Mouse (Mus musculus) macrophage (primary cell): ENCODE results near the gene Ebf1. TPM values are rescaled to one million over a fixed set of nuclear protein-coding genes. Genes with fewer than 3 reads are reported as not detected.

Experiments used
- H3K27ac ChIP-seq: fragments of 350-480 bp; formaldehyde crosslinking; 2 replicates; pipeline ENCODE4 v1.9.0; 2021
- H3K36me3 ChIP-seq: fragments of 350-480 bp; formaldehyde crosslinking; 2 replicates; pipeline ENCODE4 v1.9.0; 2021; ENCODE audit errors: inconsistent target
- H3K4me3 ChIP-seq: fragments of 350-480 bp; formaldehyde crosslinking; 2 replicates; pipeline ENCODE4 v1.9.0; 2021; ENCODE audit errors: inconsistent target
- H3K79me2 ChIP-seq: fragments of 350-480 bp; formaldehyde crosslinking; 2 replicates; pipeline ENCODE4 v1.9.0; 2021; ENCODE audit errors: inconsistent target
- WGBS: methylation state at CpG from one replicate; pipeline ENCODE4 v1.1.7; 2026; ENCODE audit warnings: inconsistent platforms; ENCODE audit not compliant: missing documents; 5-methylcytosine and 5-hydroxymethylcytosine counted together
- polyA plus RNA-seq: library from polyadenylated mRNA; stranded (reverse); fragments of 250-400 nt; gene quantifications from 3 replicates; pipeline ENCODE4 v1.2.4, GENCODE M21; 2018; ENCODE audit warnings: inconsistent platforms

Ebf1 gene
- polyA plus RNA-seq, 1 experiment from 2014 or later = 0.04 TPM

- H3K36me3 ChIP-seq = no peaks in the 10 kb centered on the region
- WGBS = 71% methylated on average over 6 of the region's 7 CpGs
- H3K27ac ChIP-seq = no peak overlapping the region
- no peak overlapping the region for H3K4me3 ChIP-seq
- H3K79me2 ChIP-seq = no peaks in the 10 kb centered on the region
These were observed 48.8 kb downstream of the Ebf1 start for GRCm38 (mm10) chr11:44665741-44666531.

GRCm38 (mm10) chr11:44666741-44667140 is 49.6 kb downstream of the Ebf1 start:
- H3K4me3 ChIP-seq = no peak overlapping the region
- no peaks in the 10 kb centered on the region for H3K36me3 ChIP-seq
- H3K27ac ChIP-seq = no peak overlapping the region
- no peaks in the 10 kb centered on the region for H3K79me2 ChIP-seq
- WGBS = 90% methylated on average over 4 of the region's 4 CpGs

- 84% methylated on average over 2 of the region's 2 CpGs for WGBS
These were observed 64.2 kb downstream of the Ebf1 start for GRCm38 (mm10) chr11:44681306-44681705.

GRCm38 (mm10) chr11:44681995-44682394 is 64.9 kb downstream of the Ebf1 start:
- Histone ChIP-seq H3K79me2 (no peaks in the 10 kb centered on the region), H3K4me3 (no peak overlapping the region), H3K27ac (no peak overlapping the region), H3K36me3 (no peaks in the 10 kb centered on the region)
- WGBS = 86% methylated on average over 4 of the region's 4 CpGs

More at GRCm38 (mm10) chr11:44681306-44681705, 64.2 kb downstream of the Ebf1 start:
- no peaks in the 10 kb centered on the region for H3K36me3 ChIP-seq
- H3K4me3 ChIP-seq = no peak overlapping the region
- no peaks in the 10 kb centered on the region for H3K79me2 ChIP-seq
- H3K27ac ChIP-seq = no peak overlapping the region

GRCm38 (mm10) chr11:44682703-44683539 is 65.8 kb downstream of the Ebf1 start:
- 88% methylated on average over 18 of the region's 18 CpGs for WGBS
- Histone ChIP-seq H3K27ac (no peak overlapping the region), H3K79me2 (no peaks in the 10 kb centered on the region), H3K4me3 (no peak overlapping the region), H3K36me3 (no peaks in the 10 kb centered on the region)

GRCm38 (mm10) chr11:44684486-44685076 is 67.5 kb downstream of the Ebf1 start:
- no peak overlapping the region for H3K27ac ChIP-seq
- H3K4me3 ChIP-seq = no peak overlapping the region
- H3K79me2 ChIP-seq = no peaks in the 10 kb centered on the region
- H3K36me3 ChIP-seq = no peaks in the 10 kb centered on the region
- WGBS = 39% methylated on average over 20 of the region's 20 CpGs

- 89% methylated on average over 3 of the region's 3 CpGs for WGBS
- Histone ChIP-seq H3K36me3 (no peaks in the 10 kb centered on the region), H3K79me2 (no peaks in the 10 kb centered on the region), H3K4me3 (no peak overlapping the region), H3K27ac (no peak overlapping the region)
These were observed 68.0 kb downstream of the Ebf1 start for GRCm38 (mm10) chr11:44685129-44685528.

GRCm38 (mm10) chr11:44685911-44686361 is 68.8 kb downstream of the Ebf1 start:
- Histone ChIP-seq H3K79me2 (no peaks in the 10 kb centered on the region), H3K4me3 (no peak overlapping the region), H3K36me3 (no peaks in the 10 kb centered on the region), H3K27ac (no peak overlapping the region)
- WGBS = 31% methylated on average over 21 of the region's 21 CpGs

- Histone ChIP-seq H3K79me2 (no peaks in the 10 kb centered on the region), H3K36me3 (no peaks in the 10 kb centered on the region), H3K4me3 (no peak overlapping the region), H3K27ac (no peak overlapping the region)
- WGBS = 87% methylated on average over 12 of the region's 12 CpGs
These were observed 69.3 kb downstream of the Ebf1 start for GRCm38 (mm10) chr11:44686378-44686777.

GRCm38 (mm10) chr11:44688542-44688941 is 71.4 kb downstream of the Ebf1 start:
- 67% methylated on average over 3 of the region's 3 CpGs for WGBS
- no peak overlapping the region for H3K27ac ChIP-seq
- H3K36me3 ChIP-seq = no peaks in the 10 kb centered on the region
- H3K79me2 ChIP-seq = no peaks in the 10 kb centered on the region
- H3K4me3 ChIP-seq = no peak overlapping the region

GRCm38 (mm10) chr11:44689571-44690264 is 72.6 kb downstream of the Ebf1 start:
- Histone ChIP-seq H3K4me3 (no peak overlapping the region), H3K36me3 (no peaks in the 10 kb centered on the region), H3K27ac (no peak overlapping the region), H3K79me2 (no peaks in the 10 kb centered on the region)
- 80% methylated on average over 7 of the region's 7 CpGs for WGBS

- no peak overlapping the region for H3K27ac ChIP-seq
- H3K4me3 ChIP-seq = no peak overlapping the region
- no peaks in the 10 kb centered on the region for H3K79me2 ChIP-seq
- 87% methylated on average over 5 of the region's 5 CpGs for WGBS
- no peaks in the 10 kb centered on the region for H3K36me3 ChIP-seq
These were observed 73.1 kb downstream of the Ebf1 start for GRCm38 (mm10) chr11:44690265-44690572.

GRCm38 (mm10) chr11:44695416-44695815 is 78.3 kb downstream of the Ebf1 start:
- 91% methylated on average over 9 of the region's 9 CpGs for WGBS
- Histone ChIP-seq H3K36me3 (no peaks in the 10 kb centered on the region), H3K79me2 (no peaks in the 10 kb centered on the region), H3K27ac (no peak overlapping the region), H3K4me3 (no peak overlapping the region)

GRCm38 (mm10) chr11:44696539-44697201 is 79.6 kb downstream of the Ebf1 start:
- H3K4me3 ChIP-seq = no peak overlapping the region
- 36% methylated on average over 16 of the region's 16 CpGs for WGBS
- no peaks in the 10 kb centered on the region for H3K36me3 ChIP-seq
- H3K79me2 ChIP-seq = no peaks in the 10 kb centered on the region
- no peak overlapping the region for H3K27ac ChIP-seq
